Mouse (Mus musculus) liver, adult 2 months (tissue): Measurements from ENCODE around the gene Plp2. TPM values are rescaled to one million over a fixed set of nuclear protein-coding genes. Genes with fewer than 3 reads are reported as not detected.
"Not testable (repeated sequence)": the region's sequence is repeated elsewhere in the genome, so short reads cannot be mapped to it uniquely, and the experiment has no call there.

ENCODE experiments used
- DNase-seq: peaks from one replicate; pipeline ENCODE4 v3.0.0-alpha.2; 2011; ENCODE audit warnings: low read depth, low spot score; ENCODE audit errors: extremely low read depth
- H3K27ac ChIP-seq: fragments of 200-500 bp; replicated peaks from 2 replicates; pipeline ENCODE4 v1.5.1; 2012; ENCODE audit warnings: low read depth, mild to moderate bottlenecking, control low read depth, inconsistent platforms, low read length; ENCODE audit not compliant: insufficient read depth
- H3K27me3 ChIP-seq: fragments of 200-500 bp; 2 replicates; pipeline ENCODE4 v1.6.1; 2012; ENCODE audit warnings: mild to moderate bottlenecking, moderate library complexity, low read length, inconsistent platforms; ENCODE audit not compliant: control insufficient read depth, insufficient read depth
- H3K36me3 ChIP-seq: fragments of 200-500 bp; 2 replicates; pipeline ENCODE4 v1.6.1; 2012; ENCODE audit warnings: low read length, inconsistent platforms; ENCODE audit not compliant: control insufficient read depth, insufficient read depth
- H3K4me1 ChIP-seq: fragments of 200-500 bp; 2 replicates; pipeline ENCODE4 v1.6.1; 2011; ENCODE audit warnings: low read length; ENCODE audit not compliant: control insufficient read depth, insufficient read depth
- H3K4me3 ChIP-seq: fragments of 200-500 bp; 2 replicates; pipeline ENCODE4 v1.5.1; 2011; ENCODE audit warnings: low read depth, mild to moderate bottlenecking, control low read depth, low read length, moderate library complexity; ENCODE audit not compliant: insufficient read depth
- H3K79me2 ChIP-seq: fragments of 200-500 bp; 2 replicates; pipeline ENCODE4 v1.6.1; 2012; ENCODE audit warnings: inconsistent platforms, mild to moderate bottlenecking, low read length, moderate library complexity; ENCODE audit not compliant: control insufficient read depth, insufficient read depth
- H3K9ac ChIP-seq: fragments of 200-500 bp; 2 replicates; pipeline ENCODE4 v1.6.1; 2012; ENCODE audit warnings: low read depth, mild to moderate bottlenecking, control low read depth, inconsistent platforms, low read length
- CTCF ChIP-seq: fragments of 200-500 bp; IDR thresholded peaks from 2 replicates; pipeline ENCODE4 v1.5.1; 2011; ENCODE audit warnings: low read depth, low read length, control low read depth
- POLR2A ChIP-seq: fragments of 200-500 bp; IDR thresholded peaks from 2 replicates; pipeline ENCODE4 v1.6.1; 2011; ENCODE audit warnings: low read length, control low read depth; ENCODE audit not compliant: insufficient read depth; ENCODE audit errors: extremely low read depth
- WGBS: fragments of 180-500 bp; shearing (Covaris S2); methylation state at CpG from one replicate; pipeline ENCODE4 v1.1.7; 2018; 5-methylcytosine and 5-hydroxymethylcytosine counted together
- polyA plus RNA-seq: library from polyadenylated mRNA; depleted of rRNA; stranded (reverse); fragments of >200 nt; gene quantifications from 2 replicates; pipeline ENCODE4 v1.2.3, GENCODE M21; 2012; rRNA removed
- total RNA-seq: library from RNA; depleted of rRNA; stranded (reverse); fragments of >200 nt; gene quantifications from 2 replicates; pipeline ENCODE4 v1.2.3, GENCODE M21; 2014; rRNA removed

Gene Plp2
- total RNA-seq = 0.92 and 1.7 TPM in 2 replicates
- polyA plus RNA-seq = 3.7 and 4.0 TPM in 2 replicates

DNA sequence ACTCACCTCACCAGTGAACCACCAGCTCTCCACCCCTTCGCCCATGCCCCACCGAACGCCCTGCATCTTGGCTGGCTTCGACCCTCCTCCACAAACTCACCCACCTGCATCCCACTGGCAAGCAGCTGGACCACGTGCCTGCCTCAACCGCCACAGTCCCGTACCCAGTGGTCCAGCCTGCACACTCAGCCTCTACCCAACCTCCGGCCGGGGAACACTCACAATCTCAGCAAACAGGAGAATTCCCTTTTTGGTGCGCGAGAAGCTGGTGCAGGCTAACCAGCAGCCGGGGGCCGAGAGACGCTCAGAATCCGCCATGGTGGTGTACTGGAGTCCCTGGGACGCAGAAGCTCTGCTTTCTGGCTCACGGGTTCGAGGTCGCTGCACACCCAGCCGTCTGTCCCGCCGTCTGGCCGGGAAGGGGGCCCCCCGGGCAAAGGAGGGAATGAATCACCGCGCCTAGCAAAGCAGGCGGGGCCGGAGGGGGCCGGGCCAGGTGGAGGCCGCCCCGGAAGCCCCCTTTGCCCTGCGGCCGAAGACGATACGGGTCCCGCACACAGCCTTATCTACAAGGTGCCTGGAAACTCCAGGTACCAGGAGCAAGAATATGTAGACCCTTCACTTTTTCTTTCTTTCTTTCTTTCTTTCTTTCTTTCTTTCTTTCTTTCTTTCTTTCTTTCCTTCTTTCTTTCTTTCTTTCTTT, at the start of gene Plp2:
Plp2 (minus strand) TSS at position 470 of the 703 bp plus-strand sequence.
- Histone ChIP-seq H3K9ac (peak within 1 kb of the TSS; percentile 52), H3K36me3 (no peaks in the 10 kb centered on the region), H3K27me3 (no peaks in the 10 kb centered on the region), H3K4me3 (peak within 1 kb of the TSS; percentile 56), H3K27ac (no peak within 1 kb of the TSS), H3K79me2 (no peaks in the 10 kb centered on the region), H3K4me1 (no peaks in the 10 kb centered on the region; the same call in 1 of the 2 replicates)
- no peak for DNase-seq
- TF ChIP-seq CTCF (no peak), POLR2A (no peak)
- 1% methylated on average over 30 of the region's 36 CpGs for WGBS

DNA sequence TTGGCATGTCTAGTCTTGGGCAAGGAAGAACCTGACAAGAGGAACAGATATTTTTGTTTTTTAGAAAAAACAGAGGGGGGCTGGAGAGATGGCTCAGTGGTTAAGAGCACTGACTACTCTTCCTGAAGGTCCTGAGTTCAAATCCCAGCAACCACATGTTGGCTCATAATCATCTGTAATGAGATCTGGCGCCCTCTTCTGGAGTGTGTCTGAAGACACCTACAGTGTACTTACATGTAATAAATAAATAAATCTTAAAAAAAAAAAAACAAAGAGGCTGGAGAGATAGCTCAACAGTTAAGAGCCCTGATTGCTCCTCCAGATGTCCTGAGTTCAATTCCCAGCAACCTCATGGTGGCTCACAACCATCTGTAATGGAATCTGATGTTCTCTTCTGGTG, 44.9 kb upstream of the Plp2 start:
- H3K9ac ChIP-seq, H3K27me3 ChIP-seq, DNase-seq, H3K36me3 ChIP-seq, H3K4me1 ChIP-seq, H3K27ac ChIP-seq, H3K79me2 ChIP-seq, H3K4me3 ChIP-seq: not testable (repeated sequence)
- WGBS = 80% methylated on average over 1 of the region's 1 CpGs

DNA sequence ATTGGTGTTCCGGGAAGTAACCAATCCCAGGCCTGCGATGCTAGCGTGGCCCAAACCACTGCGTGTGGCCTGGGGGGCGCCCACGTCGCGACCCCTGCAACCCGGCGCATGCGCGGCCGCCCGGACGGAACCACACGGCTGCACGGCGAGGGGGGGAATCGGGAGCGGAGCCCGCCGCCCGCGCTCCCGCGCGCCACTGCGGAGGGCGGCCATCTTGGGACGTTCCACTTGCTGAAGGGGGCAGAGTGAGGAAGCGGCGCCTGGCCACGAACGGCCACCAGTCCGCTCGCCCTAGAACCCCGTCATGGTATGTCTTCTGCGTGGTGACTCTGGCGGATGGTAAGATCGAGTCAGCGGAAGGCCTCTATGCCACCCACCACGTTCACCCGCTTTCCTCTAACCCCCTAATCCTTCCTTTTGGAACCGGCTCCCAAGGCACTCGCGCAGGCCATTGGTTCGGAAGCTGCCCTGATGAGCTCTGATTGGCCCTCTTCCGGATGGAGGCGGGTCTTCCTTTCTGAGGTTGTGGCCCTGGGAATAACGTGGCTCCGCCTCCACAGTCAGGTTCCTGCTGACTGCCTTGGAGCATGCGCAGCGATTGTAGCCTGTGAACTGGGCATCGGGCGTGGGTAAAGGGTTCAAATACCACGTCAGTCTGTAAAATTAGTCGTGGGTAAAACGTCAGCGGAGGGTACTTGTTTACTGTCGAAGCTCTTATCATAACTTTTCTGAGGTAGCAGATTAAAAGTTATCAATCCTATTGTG, 43.1 kb upstream of the Plp2 start, which contains the start of gene Wdr45:
Wdr45 (plus strand) TSS at position 199 of the 765 bp plus-strand sequence.
- Histone ChIP-seq H3K27ac (peak within 1 kb of the TSS; percentile 82), H3K4me3 (peak within 1 kb of the TSS; percentile 53), H3K9ac (peak within 1 kb of the TSS; percentile 83)
- WGBS = under 1% methylated on average over 24 of the region's 60 CpGs
- not testable (repeated sequence) for H3K27me3 ChIP-seq, H3K36me3 ChIP-seq, H3K79me2 ChIP-seq, H3K4me1 ChIP-seq
- peak; percentile 89 for DNase-seq

DNA sequence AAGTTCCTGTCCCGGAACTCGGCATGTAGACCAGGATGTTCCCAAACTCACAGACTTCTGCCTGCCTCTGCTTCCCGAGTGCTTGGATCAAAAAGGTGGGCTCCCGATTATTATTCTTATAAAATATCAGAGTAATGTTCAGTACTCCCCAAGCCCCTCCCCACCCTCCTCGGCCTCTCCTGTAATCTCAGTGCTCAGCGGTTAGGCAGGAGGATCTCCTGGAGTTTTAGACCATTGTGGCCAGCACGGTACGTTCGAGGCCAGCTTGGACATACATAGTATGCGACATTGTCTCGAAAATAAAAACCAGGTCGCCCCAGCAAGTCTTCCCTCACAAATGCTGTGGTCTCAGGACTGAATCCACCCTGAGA, 42.6 kb upstream of the Plp2 start:
- not testable (repeated sequence) for H3K36me3 ChIP-seq, DNase-seq, H3K27me3 ChIP-seq, H3K79me2 ChIP-seq, H3K4me1 ChIP-seq
- H3K4me3 ChIP-seq = peak overlapping the region; percentile 53
- peak overlapping the region; percentile 65; the same call in 1 of the 2 replicates for H3K27ac ChIP-seq
- WGBS = 6% methylated on average over 6 of the region's 12 CpGs
- H3K9ac ChIP-seq = peak overlapping the region; percentile 57; the same call in 1 of the 2 replicates

DNA sequence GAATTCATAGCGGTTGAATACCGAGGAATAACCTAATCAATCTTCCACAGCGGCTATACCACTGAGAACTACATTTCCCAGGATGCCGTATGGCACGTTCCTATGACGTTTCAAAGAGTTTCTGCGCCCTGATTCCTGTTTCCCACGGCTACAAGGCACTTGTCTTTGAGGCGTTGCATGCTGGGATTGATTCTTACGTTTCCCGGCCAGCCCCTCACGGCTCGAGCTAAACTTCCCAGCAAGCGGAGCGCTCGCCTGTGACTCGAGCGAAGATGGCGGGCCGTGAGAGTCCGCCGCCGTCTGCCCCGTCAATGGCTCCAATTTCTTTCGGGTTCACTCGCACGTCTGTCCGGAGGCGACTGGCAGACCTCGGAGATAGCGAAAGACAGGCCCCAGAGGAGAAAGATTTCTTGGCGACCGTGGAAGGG, 25.8 kb upstream of the Plp2 start, which contains the start of gene Gpkow:
Gpkow (plus strand) TSS at position 178 of the 428 bp plus-strand sequence.
- DNase-seq = peak; percentile 93
- TF ChIP-seq POLR2A (peak; percentile 69), CTCF (no peak)
- under 1% methylated on average over 33 of the region's 33 CpGs for WGBS
- peaks cover 9% of the 10 kb centered on the region; the same call in 1 of the 2 replicates for H3K36me3 ChIP-seq
- H3K4me1 ChIP-seq = no peaks in the 10 kb centered on the region; the same call in 1 of the 2 replicates
- no peaks in the 10 kb centered on the region for H3K27me3 ChIP-seq
- peak within 1 kb of the TSS; percentile 68 for H3K27ac ChIP-seq
- peak within 1 kb of the TSS; percentile 92 for H3K4me3 ChIP-seq
- H3K9ac ChIP-seq = peak within 1 kb of the TSS; percentile 83
- H3K79me2 ChIP-seq = peaks cover 2% of the 10 kb centered on the region; the same call in 1 of the 2 replicates

DNA sequence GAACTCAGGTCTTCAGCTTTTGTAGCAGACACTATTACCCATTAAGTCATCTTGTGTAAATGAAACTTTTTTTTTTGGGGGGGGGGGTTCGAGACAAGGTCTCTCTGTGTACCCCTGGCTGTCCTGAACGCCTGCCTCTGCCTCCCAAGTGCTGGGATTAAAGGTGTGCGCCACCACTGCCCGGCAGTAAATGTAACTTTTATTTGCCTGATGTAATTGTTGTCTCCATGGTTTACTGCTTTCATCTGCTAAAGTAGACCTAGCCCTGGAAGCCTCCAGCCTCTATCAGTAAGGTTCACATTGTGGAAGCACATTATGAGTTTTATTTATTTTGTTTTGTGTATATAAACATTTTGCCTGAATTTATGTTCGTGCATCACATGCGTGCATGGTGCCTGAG, 25.3 kb upstream of the Plp2 start:
- H3K27ac ChIP-seq = no peak overlapping the region
- 0 out of 2 replicates have a peak overlapping the region, but pooled peaks have one; percentile 37 for H3K4me3 ChIP-seq
- TF ChIP-seq POLR2A (no peak), CTCF (no peak)
- no peaks in the 10 kb centered on the region; the same call in 1 of the 2 replicates for H3K4me1 ChIP-seq
- H3K9ac ChIP-seq = no peak overlapping the region
- DNase-seq = no peak
- H3K36me3 ChIP-seq = peaks cover 9% of the 10 kb centered on the region; the same call in 1 of the 2 replicates
- 37% methylated on average over 6 of the region's 6 CpGs for WGBS
- H3K27me3 ChIP-seq = no peaks in the 10 kb centered on the region
- peaks cover 2% of the 10 kb centered on the region; the same call in 1 of the 2 replicates for H3K79me2 ChIP-seq
